Mouse (Mus musculus): Measurements from ENCODE around the gene Snrnp70.

Gene Snrnp70

DNA sequence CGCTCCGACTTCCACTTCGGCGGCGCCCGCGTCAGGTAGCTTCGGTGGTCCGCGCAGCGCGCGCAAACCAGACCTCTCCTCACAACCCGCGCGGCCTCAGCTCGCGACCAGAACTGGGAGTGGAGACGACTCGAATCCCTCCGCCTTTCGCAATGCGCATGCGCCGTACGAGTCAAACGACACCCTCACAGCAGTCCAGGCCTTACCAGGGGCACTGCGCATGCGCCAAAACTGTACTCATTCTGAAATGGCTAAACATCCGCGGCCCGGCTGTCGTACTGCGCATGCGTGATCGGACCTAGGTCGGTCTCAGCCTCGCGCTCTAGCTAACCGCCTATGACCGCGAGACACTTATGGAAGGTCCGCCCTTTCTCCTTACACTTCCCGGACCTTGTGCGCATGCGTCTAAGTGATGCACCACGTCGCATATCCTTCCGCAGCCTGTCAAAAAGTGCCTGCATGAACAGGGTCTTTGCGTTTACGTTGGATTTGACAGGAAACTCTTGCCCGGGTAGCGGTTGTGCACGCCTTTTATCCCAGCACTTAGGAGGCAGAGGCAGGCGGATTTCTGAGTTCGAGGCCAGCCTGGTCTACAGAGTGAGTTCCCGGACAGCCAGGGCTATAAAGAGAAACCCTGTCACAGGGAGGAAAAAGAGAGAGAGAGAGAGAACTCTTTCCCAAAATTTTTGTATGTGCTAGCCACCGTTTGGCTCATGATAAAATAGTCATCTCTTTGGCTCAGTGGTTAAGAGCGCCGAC lies at the start of gene Snrnp70:
Snrnp70 (minus strand) TSS at position 165 of the 759 bp plus-strand sequence.
- peak; percentile 100 for DNase-seq (ENCODE audit: low spot score in 2 of 2)

DNA sequence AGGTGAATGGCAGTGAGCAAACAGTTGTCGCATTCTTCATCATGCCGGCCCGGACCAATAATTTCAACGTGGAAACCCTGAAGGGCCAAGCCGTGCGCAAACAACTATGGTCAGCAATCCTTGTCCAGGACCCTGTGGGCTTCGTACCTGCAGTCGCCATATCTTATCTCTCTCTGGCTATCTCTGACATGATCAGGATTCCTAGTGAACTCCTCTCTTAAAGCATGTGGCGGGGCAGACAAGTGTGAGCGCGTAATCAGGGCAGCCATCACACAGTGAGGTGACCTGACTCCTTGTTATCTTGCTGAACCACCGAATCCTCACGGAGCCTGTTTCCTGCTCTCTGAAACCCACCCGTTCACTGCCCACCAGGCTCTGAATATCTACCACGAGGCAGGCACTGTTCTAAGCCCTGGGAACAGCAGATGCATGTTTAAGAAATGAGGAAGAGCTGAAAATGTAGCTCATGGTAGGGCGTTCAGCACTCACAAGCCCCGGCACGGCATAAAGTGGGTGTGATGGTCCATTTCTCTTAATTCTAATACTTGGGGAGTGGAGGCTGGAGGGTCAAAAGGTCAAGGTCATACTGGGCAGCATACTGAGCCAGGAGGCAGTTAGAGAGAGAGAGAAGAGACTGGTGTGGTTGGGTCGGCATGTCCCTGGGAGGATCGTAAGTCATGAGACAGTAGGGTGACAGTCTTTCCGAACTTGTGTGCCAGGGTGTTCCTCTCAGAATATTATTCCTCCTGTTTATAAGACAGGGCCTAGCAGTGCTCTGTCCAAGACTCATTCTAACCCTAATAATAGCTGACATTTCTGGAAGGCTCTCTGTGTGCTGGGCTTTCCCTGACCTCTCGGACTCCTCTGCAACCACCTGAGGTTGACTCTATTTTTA lies 48.2 kb upstream of the Snrnp70 start:
- no peak for DNase-seq (ENCODE audit: low spot score in 2 of 2)

GRCm38 (mm10) chr7:45437521-45438276 lies 42.2 kb upstream of the Snrnp70 start, which contains the start of gene Ruvbl2:
Gene Ruvbl2 (minus strand): TSS chr7:45438096.
- no peak for DNase-seq (ENCODE audit: low spot score in 2 of 2)

DNA sequence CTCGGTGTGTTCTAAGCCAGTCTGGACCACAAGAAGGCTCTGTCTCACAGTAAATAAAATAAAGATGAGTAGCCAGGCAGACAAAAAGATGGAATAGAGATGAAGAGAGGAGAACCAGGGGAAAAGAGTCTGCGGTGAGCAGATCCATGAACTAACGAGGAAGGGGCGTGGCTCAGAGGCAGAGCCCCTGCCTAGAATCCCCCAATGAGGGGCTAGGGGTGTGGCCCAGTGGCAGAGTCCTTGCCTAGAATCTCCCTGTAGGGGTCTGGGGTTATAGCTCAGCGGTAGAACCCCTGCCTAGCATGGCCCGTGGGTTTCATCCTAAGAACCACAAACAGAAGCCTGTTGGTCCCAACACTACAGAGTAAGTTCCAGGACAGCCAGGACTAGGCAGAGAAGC lies 41.5 kb upstream of the Snrnp70 start:
- DNase-seq (ENCODE audit: low spot score in 2 of 2), result no peak

- no peak for DNase-seq (ENCODE audit: low spot score in 2 of 2)
Measured at GRCm38 (mm10) chr7:45436444-45436843, 40.9 kb upstream of the Snrnp70 start.

DNA sequence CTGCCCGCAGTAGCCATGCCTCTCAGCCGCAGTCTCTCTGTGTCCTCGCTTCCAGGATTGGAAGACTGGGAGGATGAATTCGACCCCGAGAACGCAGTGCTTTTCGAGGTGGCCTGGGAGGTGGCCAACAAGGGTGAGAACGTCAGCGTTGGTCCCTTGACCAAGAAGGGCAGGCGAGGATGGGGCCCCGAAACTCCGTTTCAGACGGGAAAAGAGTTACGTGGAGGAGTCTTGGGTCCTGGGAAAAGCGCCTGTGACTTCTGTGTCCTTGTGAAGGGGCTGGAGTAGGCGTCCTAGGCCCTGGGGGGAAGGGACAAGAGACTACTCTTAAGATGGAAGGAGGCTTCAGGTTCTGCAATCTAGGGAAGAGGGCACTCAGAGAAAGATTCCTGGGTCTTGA lies 39.5 kb upstream of the Snrnp70 start:
- DNase-seq (ENCODE audit: low spot score in 2 of 2), result no peak

- peak; percentile 100 for DNase-seq (ENCODE audit: low spot score in 2 of 2)
Measured at GRCm38 (mm10) chr7:45434203-45435015, 38.9 kb upstream of the Snrnp70 start, which contains the start of gene Gys1. Gene Gys1 (plus strand): TSS chr7:45434844.

DNA sequence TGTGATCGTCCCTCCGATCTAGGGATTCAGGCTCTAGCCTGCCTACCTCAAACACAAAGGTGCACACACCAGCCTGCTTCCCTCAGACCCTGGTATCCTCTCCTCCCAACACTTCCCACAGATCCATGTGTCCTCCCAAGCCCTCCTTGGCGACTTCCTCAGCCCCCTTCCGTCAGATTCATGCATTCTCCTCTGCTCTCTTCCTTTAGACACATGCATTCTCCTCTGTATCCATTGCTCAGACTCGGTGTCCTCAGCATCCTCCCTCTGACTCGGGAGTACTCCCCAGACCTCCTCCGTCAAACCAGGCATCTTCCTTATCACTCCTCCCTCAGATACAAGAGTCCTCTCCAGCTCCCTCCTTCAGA lies 38.3 kb upstream of the Snrnp70 start:
- DNase-seq (ENCODE audit: low spot score in 2 of 2), result no peak

DNA sequence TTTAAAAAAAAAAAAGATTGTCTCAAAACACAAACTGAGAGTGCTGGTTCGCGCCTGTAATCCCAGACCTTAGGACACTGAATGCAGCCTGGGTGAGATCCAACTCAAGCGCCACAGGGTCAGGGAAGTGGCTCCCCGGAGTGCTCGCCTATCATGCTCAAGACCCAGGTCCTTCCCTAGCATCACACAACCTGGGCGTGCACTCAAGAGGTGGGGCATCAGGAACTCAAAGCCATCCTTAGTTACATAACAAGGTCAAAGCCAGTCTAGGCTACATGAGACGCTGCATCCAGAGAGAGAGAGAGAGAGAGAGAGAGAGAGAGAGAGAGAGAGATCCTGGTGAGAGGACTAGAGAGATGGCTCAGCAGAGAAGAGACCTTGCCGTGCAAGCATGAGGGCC lies 31.0 kb upstream of the Snrnp70 start:
- DNase-seq (ENCODE audit: low spot score in 2 of 2), result no peak

DNA sequence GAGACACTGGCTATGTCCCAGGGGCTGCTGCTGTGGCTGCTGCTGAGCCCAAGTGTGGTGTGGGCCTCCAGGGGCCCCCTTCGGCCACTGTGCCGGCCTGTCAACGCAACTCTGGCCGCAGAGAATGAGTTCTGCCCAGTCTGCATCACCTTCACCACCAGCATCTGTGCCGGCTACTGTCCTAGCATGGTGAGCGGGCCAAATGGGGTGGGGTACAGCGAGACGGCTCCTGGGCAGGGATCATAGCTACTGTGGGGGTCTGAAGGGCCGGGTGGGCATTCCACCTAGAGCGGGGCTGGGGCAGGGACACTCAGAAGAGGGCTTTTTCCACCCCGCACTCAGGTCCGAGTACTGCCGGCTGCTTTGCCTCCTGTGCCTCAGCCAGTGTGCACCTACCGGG lies 25.7 kb upstream of the Snrnp70 start:
- no peak for DNase-seq (ENCODE audit: low spot score in 2 of 2)

DNA sequence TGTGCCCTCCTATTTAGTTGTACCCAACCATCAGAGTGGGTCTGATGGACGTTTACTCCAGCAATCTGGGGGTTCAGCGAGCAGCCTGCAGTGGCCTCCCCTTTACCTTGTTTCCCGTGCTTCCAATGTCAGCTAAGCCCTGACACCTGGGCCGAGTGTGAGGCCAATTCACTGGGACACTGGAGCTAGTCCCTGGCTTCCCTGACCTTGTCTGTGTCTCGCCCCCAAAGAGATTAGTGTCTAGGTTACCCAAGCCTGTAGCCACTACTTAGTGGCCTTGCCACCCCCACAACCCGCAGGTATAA lies 25.0 kb upstream of the Snrnp70 start, which contains the start of gene Lhb:
Lhb (plus strand) TSS at position 206 of the 305 bp plus-strand sequence.
- DNase-seq (ENCODE audit: low spot score in 2 of 2), result no peak

GRCm38 (mm10) chr7:45419859-45420614 lies 24.5 kb upstream of the Snrnp70 start:
- no peak for DNase-seq (ENCODE audit: low spot score in 2 of 2)

DNA sequence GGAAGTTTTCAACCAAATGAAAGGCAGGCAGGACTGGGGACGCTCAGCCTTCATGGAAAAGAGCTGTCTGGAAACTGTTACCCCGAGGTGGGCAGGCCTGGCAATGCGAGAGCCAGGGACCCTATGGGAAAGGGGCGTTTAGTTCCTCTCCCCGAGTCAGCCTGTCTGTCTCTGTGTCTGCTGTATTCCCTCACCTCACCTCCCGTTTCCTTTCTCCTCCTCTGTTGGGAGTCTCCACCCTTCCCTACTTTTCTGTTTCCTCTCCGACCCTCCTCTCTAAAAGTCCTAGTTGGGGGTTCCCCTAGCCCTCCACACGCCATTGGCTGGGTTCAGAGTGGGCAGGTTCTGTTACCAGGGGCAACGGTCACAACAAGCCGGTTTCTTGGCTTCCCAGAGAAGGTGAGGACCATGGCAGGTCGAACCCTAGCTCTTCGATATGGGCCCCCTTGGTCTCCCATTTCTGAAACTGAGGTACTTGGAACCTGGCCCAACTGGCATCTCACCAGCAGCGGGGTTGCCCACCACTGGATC lies 22.5 kb upstream of the Snrnp70 start:
- DNase-seq (ENCODE audit: low spot score in 2 of 2), result no peak

GRCm38 (mm10) chr7:45415636-45416035 lies 20.1 kb upstream of the Snrnp70 start:
- peak; percentile 61 to 66 for DNase-seq (ENCODE audit: low spot score in 2 of 2)

DNA sequence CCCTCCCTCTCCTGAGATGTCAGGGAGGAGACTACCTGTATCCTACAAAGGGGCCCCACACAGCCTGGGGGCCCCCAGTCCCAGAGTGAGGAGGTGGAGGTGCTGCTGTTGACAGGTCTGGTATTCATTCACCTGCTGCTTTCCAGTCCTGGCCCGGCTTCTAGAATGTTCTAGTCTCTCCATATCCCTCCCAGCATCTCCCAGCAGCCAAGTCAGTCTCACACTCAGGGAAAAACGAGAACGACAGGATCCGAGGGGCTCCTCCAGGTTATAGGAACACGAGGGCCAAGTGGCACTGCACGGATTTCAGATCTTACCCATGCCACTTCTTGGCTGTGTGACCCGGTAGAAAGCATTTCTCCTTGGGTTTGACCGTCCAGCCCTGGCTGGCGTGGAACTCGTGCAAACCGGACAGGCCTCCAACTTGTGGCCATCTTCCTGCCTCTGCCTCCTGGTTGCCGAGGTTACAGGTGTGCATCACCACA lies 19.2 kb upstream of the Snrnp70 start:
- DNase-seq (ENCODE audit: low spot score in 2 of 2), result no peak

- no peak for DNase-seq (ENCODE audit: low spot score in 2 of 2)
Measured at GRCm38 (mm10) chr7:45413864-45414739, 18.6 kb upstream of the Snrnp70 start.

DNA sequence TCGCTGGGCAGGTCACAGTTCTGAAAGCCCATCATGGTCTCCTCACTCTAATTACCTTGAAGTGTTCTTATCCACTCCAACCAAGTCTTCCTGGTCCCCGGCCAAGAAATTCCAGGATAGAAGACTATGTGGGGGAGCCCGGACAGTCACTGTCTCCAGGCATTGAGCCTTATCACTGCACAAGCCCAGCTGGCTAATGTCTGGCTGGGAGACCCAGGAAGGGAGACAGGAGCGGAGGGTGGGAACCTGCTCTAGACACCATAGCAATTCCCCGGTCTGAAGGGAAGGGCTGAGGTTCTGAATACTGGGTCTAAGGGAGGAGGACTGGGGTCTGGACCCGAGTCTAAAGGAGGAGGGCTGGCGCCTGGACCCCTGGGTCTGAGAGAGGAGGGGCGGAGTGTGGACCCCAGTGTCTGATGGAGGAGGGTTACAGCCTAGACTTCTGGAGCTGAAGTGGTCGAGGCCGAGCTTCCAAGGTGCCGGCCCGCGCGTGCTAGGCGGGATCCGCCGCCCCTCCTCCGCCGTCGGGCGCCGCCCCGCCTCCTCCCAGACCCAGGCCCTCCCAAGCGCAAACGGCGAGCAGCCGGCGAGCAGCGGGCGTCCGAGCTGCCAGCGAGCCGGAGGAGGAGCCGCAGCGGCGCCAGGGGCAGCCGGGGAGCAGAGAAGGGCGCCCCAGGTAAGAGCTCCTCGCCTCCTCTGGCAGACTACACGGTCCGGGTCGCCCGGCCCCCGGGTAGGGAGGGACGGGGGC lies 17.7 kb upstream of the Snrnp70 start, which contains the start of gene Ntf5:
Ntf5 (plus strand) TSS at position 583 of the 751 bp plus-strand sequence.
- DNase-seq (ENCODE audit: low spot score in 2 of 2), result no peak

DNA sequence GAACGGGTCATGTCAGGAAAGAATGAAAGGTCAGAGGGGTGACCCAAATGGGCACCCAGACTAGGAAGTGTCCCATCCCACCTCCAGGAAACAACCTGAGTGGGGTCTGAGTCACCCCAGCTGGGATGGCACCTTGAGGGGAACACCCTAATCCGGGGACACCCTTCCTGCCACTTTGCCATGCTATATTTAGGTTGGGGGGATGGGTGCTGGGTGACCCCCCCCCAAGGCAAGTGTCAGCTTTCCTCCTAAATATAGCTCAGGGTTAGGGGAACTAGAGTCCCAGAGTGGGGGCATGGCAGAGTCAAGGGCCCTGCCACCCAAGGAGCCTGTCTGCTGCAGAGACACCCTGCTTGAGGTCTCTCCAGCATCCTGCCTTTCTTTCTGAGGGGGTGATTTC lies 16.9 kb upstream of the Snrnp70 start:
- no peak for DNase-seq (ENCODE audit: low spot score in 2 of 2)
